Comparison of ENCODE assay signal across 16 mouse cellular contexts in genomic region chr2:73657961-73658360, GRCm38 (mm10).
DNase-seq lines count a peak whose midpoint lies in the region; ATAC-seq and TF ChIP-seq lines count a peak whose summit lies in the region.
"Had no signal": no experiment of that assay in that cellular context is flagged by ENCODE, and none has a peak within 500 bp of the region (broad histone marks: within the 10 kb centered on the region; RNA-seq: fewer than 3 reads in every experiment).

No protein-coding gene starts in this region.

- peak overlapping the region; percentile 32 for H3K27ac ChIP-seq in heart, adult 2 months
- H3K27ac ChIP-seq in lung, embryonic 15.5 days: peak overlapping the region; percentile 72; the same call in 1 of the 2 replicates
- no peak overlapping the region for H3K27ac ChIP-seq in forebrain, embryonic 13.5 days
- H3K27ac ChIP-seq: embryonic facial prominence, embryonic 13.5 days; hindbrain, embryonic 12.5 days; limb, embryonic 15.5 days; liver, embryonic 15.5 days had no signal

- H3K9me3 ChIP-seq in lung, embryonic 15.5 days: no peaks in the 10 kb centered on the region
- no peaks in the 10 kb centered on the region for H3K9me3 ChIP-seq in forebrain, embryonic 13.5 days (replicated peaks)
- H3K9me3 ChIP-seq: embryonic facial prominence, embryonic 13.5 days; hindbrain, embryonic 12.5 days; limb, embryonic 15.5 days; liver, embryonic 15.5 days had no signal

- no peak for TF ChIP-seq CTCF in heart, adult 2 months (IDR thresholded peaks at IDR 0.05)

- intact Hi-C loops in heart, adult 2 months (cut with DNase I): no loop called here
- intact Hi-C loops in heart, postnatal 25 days (cut with DNase I): loop anchor here (5.0 kb wide), 2 partner anchors 39 to 79 kb away; no protein-coding TSS in a partner anchor

- H3K4me2 ChIP-seq in lung, embryonic 15.5 days: peak overlapping the region; percentile 52
- no peak overlapping the region for H3K4me2 ChIP-seq in forebrain, embryonic 13.5 days
- H3K4me2 ChIP-seq: embryonic facial prominence, embryonic 13.5 days; hindbrain, embryonic 12.5 days; limb, embryonic 15.5 days; liver, embryonic 15.5 days had no signal

- ATAC-seq in lung, embryonic 15.5 days (ENCODE audit: borderline replicate concordance, extremely low read depth, low FRiP score, low TSS enrichment): no peak
- no peak for ATAC-seq in forebrain, embryonic 13.5 days
- ATAC-seq: inflammation-experienced regulatory T-cells, adult 6 months had no signal

- WGBS in heart, adult 2 months: 86% methylated on average over 3 of the region's 3 CpGs
- 74% methylated on average over 3 of the region's 3 CpGs for WGBS in lung, embryonic 15.5 days
- 84% methylated on average over 3 of the region's 3 CpGs for WGBS in forebrain, embryonic 13.5 days

- DNase-seq in heart, adult 2 months: no peak
- no peak for DNase-seq in heart, postnatal 25 days (ENCODE audit: low spot score)
- no peak for DNase-seq in lung, postnatal 4 days
- DNase-seq in A20 (ENCODE audit: low read depth, low spot score): peak; percentile 16
- peak; percentile 83 for DNase-seq in brain, adult 2 months (ENCODE audit: low read depth, low spot score)
- DNase-seq: adrenal gland, adult 8-10 months; gastrocnemius, postnatal 10 days; thymus, postnatal 25 days had no signal

- H3K79me2 ChIP-seq in heart, adult 2 months (replicated peaks; ENCODE audit: control insufficient read depth, insufficient read depth, low read length): no peaks in the 10 kb centered on the region

- H3K4me3 ChIP-seq in heart, adult 2 months: no peak overlapping the region
- H3K4me3 ChIP-seq in lung, embryonic 15.5 days: peak overlapping the region; percentile 14; the same call in 1 of the 2 replicates
- no peak overlapping the region for H3K4me3 ChIP-seq in forebrain, embryonic 13.5 days
- H3K4me3 ChIP-seq: embryonic facial prominence, embryonic 13.5 days; hindbrain, embryonic 12.5 days; limb, embryonic 15.5 days; liver, embryonic 15.5 days; myocyte had no signal

- no peak overlapping the region for H3K9ac ChIP-seq in heart, adult 2 months (ENCODE audit: low read depth, low read length)
- no peak overlapping the region; the same call in 1 of the 2 replicates for H3K9ac ChIP-seq in lung, embryonic 15.5 days
- H3K9ac ChIP-seq in forebrain, embryonic 13.5 days: no peak overlapping the region
- H3K9ac ChIP-seq: embryonic facial prominence, embryonic 13.5 days; hindbrain, embryonic 12.5 days; limb, embryonic 15.5 days; liver, embryonic 15.5 days had no signal

- TF ChIP-seq EP300 in heart, adult 2 months (IDR thresholded peaks at IDR 0.05; ENCODE audit: insufficient read depth, low read depth, low read length): no peak

- H3K4me1 ChIP-seq in heart, adult 2 months (ENCODE audit: control insufficient read depth, insufficient read depth, low read length): peaks cover 3% of the 10 kb centered on the region; the same call in 1 of the 2 replicates
- H3K4me1 ChIP-seq in lung, embryonic 15.5 days: peaks cover 33% of the 10 kb centered on the region
- H3K4me1 ChIP-seq in forebrain, embryonic 13.5 days: peaks cover 40% of the 10 kb centered on the region
- H3K4me1 ChIP-seq: liver, embryonic 15.5 days had no signal

- no peaks in the 10 kb centered on the region for H3K27me3 ChIP-seq in heart, adult 2 months (ENCODE audit: control insufficient read depth, insufficient read depth, low read length)
- no peaks in the 10 kb centered on the region for H3K27me3 ChIP-seq in lung, embryonic 15.5 days
- no peaks in the 10 kb centered on the region for H3K27me3 ChIP-seq in forebrain, embryonic 13.5 days
- H3K27me3 ChIP-seq: embryonic facial prominence, embryonic 13.5 days; hindbrain, embryonic 12.5 days; limb, embryonic 15.5 days; liver, embryonic 15.5 days had no signal

- TF ChIP-seq POLR2A in heart, adult 2 months (IDR thresholded peaks at IDR 0.05; ENCODE audit: insufficient read depth, low read depth, low read length): no peak

- H3K36me3 ChIP-seq in heart, adult 2 months (ENCODE audit: control insufficient read depth, insufficient read depth, low read length): no peaks in the 10 kb centered on the region; the same call in 1 of the 2 replicates
- no peaks in the 10 kb centered on the region for H3K36me3 ChIP-seq in lung, embryonic 15.5 days
- no peaks in the 10 kb centered on the region for H3K36me3 ChIP-seq in forebrain, embryonic 13.5 days (ENCODE audit: poor library complexity, severe bottlenecking)
- H3K36me3 ChIP-seq: embryonic facial prominence, embryonic 13.5 days; hindbrain, embryonic 12.5 days; limb, embryonic 15.5 days; liver, embryonic 15.5 days had no signal

Comparison
In these comparisons a context has a peak if more than half of its experiments do, and no peak if none do; other contexts are left out.
1. DNase-seq: peak in A20 (single experiment) and brain, adult 2 months (single experiment); none in heart, adult 2 months (0 of 2), heart, postnatal 25 days (single experiment) and lung, postnatal 4 days (0 of 2).